Mouse (Mus musculus) ovary, postnatal 36 days (tissue): ENCODE data around the gene BC049715.

Source experiments
- DNase-seq: peaks from one replicate; pipeline ENCODE4 v3.0.0; 2022; ENCODE audit warnings: low spot score, mixed read lengths

BC049715 gene

DNA sequence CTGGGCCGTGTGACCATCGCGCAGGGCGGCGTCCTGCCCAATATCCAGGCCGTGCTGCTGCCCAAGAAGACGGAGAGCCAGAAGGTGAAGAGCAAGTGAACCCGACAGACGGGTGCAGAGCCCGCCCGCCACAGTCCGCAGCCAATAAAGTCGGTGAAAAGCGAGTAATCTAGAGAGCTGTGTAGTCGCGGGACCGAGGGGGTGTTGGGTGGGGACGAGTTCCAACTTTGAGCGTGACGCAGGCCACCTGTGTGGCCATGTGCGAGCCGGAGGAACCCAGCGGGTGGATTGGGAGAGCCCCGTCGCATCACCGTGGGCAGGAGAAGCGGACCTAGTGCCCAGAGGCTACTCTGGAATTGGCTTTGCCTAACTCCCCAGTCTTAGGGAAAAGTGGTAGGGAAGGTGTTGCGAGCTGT is 18.8 kb upstream of the BC049715 start:
- DNase-seq, result no peak

DNA sequence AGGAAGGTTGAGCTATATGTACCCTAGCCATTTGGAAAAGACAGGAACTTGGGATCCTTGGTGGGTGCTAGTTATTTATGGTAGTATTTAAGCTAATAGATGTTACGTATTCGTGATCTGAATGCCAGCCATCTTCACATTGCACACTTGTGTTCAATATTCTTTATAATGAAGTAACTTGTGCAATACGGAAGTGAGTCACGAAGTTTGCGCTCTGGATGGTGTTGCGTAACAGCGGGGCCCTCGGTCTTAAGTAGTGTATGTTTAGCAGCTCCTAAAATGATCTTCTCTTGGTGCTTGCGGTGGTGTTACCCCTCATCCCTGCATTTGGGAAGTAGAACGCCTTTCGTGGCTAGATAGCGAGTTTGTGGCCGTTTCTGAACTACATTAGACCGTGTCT is 18.3 kb upstream of the BC049715 start:
- no peak for DNase-seq

DNA sequence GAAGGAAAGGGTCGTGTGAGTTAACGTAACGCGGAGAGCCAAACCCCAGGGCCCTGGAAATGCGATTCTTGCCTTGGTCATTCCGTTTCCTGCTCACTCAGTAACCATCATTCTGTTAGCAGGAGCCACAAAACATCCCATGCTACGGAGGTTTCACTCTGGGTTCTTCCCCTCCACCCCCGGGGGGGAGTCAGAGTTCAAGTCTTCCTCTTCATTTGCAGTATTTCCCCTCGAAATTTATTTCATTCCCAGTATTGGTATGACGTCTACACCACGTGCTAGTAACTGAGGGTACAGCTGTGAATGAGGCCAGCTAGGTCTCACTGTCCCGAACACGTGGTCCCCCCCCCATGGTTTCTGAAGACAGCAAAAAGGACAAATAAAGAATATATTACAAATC is 17.8 kb upstream of the BC049715 start:
- DNase-seq, result no peak

DNA sequence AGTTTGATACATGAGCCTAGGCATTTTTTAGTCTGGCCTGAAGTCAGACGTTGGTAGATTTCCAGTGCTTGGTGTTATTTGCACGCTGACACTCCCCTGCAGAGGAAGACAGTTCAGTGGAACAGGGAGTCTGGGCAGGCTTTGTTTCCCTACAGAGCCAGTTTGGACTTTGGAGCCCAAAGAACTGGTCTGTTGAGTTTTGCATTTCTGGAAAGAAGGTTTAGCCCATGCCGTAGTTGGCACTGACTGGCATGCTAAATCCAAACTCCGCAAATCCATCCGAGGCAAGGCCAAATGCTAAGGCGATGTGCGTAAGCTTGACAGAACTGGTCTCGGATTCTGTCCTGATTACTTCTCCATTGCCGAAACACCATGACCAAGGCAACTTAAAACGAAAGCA is 16.2 kb upstream of the BC049715 start:
- no peak for DNase-seq

DNA sequence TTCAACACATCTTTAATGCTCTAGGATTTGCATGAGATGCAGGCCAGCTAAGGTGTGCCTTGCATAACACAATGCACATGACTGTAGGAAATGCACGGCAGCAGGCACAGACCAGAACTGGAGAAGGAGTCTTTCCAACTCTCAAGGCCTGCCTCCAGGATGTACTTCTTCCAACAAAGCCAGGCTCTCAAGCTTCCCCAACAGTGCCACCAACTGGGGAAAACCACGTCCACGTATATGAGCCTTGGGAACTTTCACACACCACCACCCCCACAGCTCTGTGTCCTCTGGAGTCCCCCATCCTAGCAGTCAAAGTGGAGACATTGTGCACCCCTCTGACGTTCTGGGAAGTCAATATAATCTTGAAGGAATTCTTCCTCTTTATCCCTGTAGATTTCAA is 14.3 kb upstream of the BC049715 start:
- DNase-seq, result no peak

DNA sequence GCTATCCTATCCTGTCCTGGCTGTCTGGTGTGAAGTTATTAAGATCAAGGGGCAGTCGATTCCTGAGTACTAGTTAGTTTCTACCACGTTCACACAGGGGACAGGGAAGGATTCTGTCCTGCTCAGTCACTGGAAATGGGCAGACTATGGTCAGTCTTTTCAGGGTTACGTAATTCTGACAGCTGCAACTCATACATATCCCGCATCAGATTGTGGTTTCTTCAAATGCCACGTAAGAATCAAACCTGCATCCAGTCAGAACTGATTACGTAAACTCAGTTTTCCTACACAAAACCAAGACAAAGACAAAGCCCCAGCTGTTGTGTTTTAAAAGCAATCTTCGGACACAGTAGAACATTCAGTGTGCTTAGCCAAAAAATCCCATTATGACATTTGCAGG is 12.0 kb upstream of the BC049715 start:
- DNase-seq, result no peak

DNA sequence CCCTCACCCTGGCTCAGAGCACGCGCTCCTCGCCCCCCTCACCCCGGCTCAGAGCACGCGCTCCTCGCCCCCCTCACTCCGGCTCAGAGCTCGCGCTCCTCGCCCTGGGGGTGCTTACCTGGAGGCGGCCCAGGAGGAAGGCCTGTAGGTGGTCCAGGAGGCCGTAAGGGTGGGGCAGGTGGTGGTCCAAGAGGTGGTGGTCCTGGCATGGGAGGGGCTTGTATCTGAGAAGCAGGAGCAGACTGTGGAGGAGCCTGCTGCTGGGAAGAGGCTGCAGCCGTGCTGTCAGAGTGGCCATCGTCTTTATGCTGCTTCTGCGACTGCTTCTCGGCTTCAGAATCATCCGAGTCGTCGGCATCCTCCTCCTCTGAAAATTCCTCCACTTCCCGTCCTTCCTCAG is 10.6 kb upstream of the BC049715 start:
- no peak for DNase-seq

DNA sequence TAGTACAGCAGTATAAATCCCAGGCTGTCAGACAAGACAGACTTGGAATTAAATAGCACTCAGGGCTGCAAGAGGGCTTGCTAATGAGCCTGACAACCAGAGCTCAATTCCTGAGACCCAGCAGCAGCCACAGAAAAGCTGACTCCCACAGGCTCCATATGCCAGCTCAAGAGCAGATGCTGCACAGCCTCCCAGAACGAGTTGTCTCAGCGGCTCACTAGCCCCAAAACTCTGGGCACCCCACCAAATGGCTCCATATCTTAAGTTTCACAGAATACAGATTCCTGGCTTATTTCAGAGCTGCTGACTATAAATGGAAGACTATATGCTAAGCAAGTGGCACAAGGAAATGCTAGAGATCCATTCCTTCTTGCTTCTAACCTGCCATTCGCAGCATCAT is 9.9 kb upstream of the BC049715 start:
- no peak for DNase-seq

DNA sequence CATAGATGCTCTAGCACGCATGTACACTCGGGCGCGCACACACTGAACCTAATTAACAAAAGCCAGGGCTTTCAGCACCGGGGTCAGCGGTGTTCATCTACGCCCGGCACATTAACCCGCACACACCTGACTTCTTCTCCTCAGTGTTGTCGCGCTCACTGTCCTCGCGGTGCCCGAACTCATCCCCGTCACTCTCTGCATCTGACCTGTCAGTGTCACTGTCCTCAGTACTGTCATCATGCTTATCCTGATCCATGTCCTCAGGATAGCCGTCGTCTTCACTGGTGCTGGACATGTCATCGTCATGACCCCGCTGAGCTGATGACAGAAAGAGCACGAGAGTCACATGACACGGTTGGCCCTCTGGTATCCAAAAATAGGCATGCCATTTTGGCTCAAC is 7.0 kb upstream of the BC049715 start:
- no peak for DNase-seq

DNA sequence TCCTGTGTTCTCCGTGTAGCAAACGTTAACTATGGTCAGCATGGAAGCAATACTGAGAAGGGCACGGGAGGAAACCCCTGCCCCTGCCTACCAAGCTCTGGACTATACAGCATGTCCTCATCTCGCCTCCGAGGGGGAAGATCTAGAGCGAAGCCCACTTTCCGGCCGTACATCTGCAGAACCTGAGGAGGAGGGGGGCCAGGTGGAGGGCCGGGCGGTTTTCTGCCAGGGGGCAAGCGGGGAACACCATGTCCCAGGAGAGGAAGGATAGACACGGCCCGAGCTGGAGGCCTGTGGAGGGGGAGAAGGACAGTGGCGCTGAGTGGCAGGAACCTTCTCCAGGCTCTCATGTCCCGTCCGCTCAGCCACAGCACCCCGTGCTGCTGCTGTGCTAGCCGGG is 6.3 kb upstream of the BC049715 start:
- no peak for DNase-seq

DNA sequence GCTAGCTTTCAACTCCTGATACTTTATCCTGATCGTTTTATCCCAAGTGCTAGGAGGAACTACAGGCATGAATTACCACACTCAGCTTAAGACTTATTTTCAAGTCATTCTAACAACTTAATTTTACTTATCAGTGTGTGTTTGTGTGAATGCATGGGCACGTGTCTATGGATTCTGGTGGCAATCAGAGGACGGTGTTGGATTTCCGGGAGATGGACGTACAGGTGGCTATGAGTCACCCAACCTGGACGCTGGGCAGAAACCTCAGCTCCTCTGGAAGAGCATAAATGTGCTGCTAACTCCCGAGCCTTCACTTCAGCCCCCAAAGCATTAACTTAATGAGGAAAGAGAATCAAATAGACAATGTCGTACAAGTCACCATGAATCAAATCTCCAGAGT is 2.4 kb upstream of the BC049715 start:
- no peak for DNase-seq

DNA sequence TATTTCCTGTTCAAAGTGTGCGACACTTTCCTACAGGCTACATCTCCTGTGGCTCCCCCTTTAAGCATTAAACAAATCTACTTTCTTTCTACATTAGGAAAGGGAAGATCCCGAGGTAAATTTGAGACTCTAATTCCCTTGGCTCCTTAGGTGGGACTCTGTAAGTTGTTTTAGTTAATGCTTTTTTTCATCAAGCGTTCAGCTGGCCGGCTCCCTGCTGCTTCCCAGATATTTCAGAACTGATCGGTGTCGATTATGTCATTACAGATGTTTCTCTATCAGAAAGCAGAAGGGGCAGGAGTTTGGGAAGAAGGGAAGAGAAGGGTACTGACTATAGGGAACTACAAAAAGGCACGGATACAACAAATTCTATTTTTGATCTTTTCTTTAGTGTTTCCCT is 310 bp upstream of the BC049715 start:
- DNase-seq, result no peak

DNA sequence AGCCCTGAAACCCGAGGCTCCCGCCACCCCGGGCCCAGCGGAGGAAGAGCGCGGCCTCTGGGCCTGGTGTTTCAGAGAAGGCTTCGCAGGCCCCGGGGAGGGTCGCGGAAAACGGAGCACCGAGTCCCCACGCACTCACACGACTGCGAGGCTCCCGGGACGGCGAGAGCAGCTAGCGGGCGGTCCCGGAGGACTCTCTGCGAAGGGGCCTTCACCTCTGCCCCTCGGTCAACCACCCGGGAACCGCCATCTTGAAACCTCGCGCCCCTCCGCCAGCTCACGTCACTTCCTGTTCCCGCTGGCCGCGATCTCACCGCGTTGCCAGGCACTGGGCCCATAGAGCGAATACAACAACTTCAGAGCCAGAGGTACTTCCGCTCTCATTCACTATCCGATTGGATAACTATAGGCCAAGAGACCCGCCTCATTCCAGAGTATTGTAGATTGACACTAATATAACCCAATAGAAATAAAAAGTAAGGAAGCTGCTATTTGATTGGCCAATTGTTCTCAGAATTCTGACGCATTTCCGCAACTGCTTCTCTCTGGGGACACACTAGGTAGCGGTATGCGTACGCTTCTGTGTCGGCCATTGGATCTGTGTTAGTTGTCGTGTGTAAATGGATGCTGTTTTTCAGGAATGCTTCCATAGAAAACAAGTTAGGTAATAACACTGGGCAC is 595 bp downstream of the BC049715 start, which contains the start of gene Wbp11:
Gene Wbp11 (minus strand): TSS at position 353 of the 681 bp plus-strand sequence.
- peak; percentile 92 for DNase-seq

DNA sequence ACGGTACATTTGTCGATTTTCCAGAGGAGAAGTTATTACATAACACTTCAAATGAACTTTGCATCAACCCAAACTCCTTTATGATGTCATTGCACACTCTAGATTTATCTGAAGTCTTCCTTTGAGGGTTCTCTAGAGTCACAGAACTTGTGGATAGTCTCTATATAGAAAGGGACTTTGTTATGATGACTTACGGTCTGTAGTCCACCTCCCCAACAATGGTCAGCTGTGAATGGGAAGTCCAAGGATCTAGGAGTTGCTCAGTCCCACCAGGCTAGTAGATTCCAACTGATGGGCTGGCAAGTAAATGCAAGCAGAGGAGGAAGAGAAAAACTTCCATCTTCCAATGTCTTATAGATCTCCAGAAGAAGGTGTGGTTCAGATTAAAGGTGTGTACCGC is 1.3 kb downstream of the BC049715 start:
- DNase-seq, result no peak

DNA sequence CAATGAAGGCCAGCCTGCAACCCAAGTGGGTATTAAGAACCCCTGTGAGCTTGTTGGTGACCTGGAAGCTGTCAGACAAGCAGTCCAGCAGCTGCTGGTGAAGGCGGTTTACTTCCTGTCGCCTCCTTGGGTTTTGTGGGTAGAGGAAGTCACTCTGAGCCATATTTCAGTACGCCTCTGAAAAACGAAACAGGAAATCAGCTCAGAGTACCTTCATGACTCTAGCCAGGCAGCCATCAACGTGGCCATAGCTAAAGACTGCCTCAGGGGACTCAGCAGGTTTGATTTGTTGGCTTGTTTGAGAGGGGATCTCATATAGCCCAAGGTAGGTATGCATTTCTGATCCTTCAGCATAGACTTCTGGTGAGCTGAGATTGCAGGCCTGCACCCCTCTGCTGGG is 4.3 kb downstream of the BC049715 start:
- no peak for DNase-seq

DNA sequence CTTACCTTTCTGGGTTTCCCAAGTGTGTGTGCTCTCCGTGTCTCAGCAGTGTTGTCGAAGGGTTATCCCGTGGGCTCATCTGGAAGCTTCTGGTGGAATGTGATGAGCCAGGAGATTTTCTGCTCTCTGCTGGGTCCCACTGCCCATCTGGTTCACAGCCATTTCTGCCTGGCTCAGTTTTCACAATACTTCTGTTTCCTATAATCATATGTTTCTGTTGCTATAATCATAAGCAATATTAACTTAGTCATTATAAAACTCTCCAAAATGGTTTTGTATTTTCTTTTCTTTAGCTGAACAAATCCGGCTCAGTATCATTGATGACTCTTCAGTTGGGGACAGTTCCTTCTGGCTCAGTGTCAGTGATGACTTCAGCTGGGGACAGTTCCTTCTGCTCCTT is 7.9 kb downstream of the BC049715 start, which contains the start of gene Smco3:
Gene Smco3 (minus strand): TSS at position 101 of the 400 bp plus-strand sequence.
- no peak for DNase-seq

DNA sequence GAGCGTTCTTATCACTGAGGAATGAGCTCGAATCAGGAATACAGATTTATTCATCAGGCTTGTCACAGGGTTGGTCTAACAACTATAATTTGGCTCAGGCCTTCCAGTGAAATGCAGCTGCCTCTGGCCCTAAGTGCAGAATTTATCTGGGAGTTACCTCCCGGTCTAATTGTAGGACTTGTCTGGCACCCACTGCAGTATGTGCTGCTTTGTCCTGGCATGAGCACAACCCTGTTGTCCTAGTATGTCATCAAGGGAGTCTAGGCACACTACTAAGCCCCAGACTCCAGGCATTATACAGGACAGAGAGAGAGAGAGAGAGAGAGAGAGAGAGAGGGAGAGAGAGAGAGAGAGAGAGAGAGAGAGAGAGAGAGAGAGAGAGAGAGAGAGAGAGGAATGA is 9.9 kb downstream of the BC049715 start:
- no peak for DNase-seq

DNA sequence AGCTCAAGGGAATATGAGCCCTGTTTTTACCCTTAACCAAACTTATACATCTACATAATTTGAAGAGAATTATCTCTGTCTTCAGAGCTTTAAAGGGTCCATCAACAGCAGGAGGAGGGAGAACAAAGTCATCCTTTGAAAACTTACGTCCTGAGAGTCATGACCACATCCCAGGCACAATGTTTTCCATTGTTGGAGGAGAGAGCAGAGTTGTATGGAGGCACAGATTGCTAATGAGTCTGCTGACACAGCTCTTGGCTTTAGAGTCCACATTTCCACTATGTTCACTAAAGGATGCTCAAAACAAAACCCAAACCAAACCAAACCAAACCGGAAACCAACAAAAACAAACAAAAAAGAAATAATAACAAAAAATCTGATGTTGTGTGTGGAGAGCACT is 17.5 kb downstream of the BC049715 start:
- DNase-seq, result no peak

DNA sequence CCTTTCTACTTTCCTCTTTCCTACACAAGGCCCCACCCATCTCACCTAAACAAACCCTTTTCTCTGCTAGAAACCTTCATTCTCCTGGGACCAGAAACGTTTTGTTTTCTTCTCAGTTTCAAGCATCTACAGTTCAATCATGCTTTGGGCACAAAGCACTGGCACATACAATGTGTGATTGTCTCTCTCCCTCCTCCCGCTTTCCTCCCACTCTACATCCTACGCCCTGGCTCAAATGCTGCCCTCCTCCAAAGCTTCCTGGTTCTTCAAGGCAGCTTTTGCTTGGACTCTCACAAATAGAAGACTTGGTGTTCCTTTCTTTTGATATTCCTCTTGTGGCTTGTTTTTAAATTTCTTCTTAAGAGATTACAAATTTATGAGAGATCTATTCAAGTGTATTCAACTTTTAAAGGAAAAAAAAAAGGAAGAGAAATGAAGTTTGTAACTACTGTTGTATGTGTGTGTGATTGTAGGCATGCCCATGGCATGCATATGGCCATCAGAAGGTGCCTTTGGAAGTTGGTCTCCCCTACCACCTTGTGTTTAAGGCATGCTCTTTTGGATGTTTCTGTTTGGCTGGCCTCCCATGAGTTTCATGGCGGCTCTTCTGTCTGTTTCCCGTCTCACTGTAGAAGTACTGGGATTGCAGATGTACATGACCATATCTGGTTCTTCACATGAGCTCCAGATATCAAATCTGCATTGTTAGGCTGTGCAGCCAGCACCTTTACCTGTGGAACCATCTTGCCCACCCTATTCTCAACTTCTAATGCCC is 18.5 kb downstream of the BC049715 start:
- no peak for DNase-seq

DNA sequence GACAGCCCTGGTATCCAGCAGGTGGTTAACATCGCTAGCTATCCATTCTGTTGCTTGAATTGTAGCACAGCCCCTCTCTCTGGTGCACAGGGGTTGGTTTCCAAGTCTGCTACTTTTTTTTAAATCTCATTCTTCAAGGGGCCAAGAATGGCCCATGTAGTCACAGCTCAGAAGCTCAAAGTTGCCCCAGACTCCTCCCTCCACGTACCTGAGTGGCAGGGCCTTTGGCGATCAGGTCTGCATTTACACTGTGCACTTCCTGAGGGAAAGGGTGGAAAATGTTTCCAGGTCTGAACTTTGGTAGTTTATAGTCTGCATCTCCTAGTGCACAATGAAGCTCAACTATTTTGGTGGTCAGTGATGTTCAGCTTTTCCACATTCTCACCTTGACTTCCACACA is 19.8 kb downstream of the BC049715 start:
- no peak for DNase-seq

DNA sequence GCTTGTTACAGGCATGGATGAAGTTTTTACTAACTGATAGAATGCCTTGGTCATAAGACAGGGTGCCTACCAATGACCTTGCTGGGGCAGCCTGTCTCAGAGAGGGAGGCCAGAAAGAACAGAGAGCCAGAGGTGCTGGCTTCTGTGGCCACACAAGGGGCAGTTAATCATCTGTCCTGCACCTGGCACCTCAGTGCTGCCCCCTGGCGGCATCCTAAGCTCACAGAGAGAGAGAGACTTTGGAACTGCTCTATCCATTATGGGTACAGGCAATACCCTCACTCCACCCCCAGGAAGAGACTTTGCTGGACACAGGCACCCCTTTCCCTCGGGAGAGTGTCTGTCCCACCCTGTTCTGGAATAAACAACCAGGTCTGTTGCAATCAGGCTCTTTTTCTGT is 20.4 kb downstream of the BC049715 start:
- peak; percentile 62 for DNase-seq

DNA sequence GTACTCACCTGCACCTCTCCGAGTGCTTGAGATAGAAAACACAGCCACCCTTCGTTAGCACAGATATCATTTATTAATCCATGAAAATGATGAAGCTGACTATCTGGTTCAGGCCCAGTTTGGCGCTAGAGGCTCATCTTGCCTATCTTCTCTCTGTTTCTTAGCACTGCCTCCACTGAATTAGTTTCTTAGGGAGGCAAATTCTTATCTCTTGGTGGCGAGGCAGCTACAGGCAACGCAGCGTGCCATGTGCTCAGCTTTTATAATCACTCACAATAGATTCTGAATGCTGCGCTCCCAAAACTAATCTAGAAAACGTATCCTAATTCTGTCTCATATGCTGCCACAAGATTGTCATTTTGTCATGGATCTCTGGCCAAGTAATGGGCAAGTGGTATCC is 21.0 kb downstream of the BC049715 start:
- no peak for DNase-seq

DNA sequence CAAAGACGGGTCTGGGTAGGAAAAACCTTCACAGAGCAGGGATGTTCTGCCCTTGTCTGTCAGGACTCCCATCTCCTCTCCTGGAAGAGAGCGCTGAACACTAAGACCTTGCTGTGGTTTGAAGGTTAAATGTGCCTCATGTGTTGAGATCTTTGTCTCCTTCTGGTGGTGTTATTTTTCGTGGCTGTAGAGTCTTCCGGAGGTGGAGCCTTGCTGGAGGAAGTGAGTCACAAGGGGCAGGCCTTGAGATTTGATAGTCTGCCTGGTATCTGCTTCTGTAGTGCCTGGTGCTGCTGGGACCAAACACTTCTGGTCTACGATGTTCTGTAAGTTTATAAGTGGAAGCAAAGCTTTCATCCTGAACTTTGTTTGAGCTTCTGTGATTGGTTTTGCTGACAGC is 21.5 kb downstream of the BC049715 start:
- DNase-seq, result no peak

DNA sequence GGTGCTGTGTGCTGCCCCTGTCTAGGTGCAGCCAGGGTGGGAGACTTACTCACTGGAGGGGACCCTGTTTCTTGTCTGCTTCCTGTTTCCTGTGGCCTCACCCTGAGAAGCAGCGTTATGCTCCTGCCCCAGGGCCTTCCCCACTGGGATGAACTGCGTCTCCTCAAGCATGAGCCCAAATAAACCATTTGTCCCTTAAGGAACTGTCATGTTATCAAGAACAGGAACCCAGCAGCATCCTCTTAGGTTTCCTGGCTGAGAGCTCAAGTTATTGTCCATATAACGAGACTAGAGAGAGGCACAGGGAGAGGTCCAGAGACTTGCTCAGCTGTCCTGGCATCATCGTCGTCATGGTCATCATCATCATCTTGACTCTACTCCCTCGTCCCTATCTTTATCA is 22.8 kb downstream of the BC049715 start:
- no peak for DNase-seq
